Mouse (Mus musculus) olfactory bulb, adult 2 months (tissue): Measurements from ENCODE around the gene Gsdme.

ENCODE experiments used
- CTCF ChIP-seq: fragments of 200-500 bp; IDR thresholded peaks from 2 replicates; pipeline ENCODE4 v1.5.1; 2012; ENCODE audit warnings: low read depth, mild to moderate bottlenecking, low read length, moderate library complexity; ENCODE audit not compliant: insufficient read depth
- POLR2A ChIP-seq: fragments of 200-500 bp; IDR thresholded peaks from 2 replicates; pipeline ENCODE4 v1.6.1; 2012; ENCODE audit warnings: mild to moderate bottlenecking, low read depth, low read length, moderate library complexity; ENCODE audit not compliant: insufficient read depth

GRCm38 (mm10) chr6:50175736-50176135 lies 87.9 kb downstream of the Gsdme start:
- no peak for TF ChIP-seq POLR2A
- no peak for TF ChIP-seq CTCF
